Mouse (Mus musculus) liver, embryonic 15.5 days (tissue): ENCODE data around the gene Abi3bp. TPM values are rescaled to one million over a fixed set of nuclear protein-coding genes. Genes with fewer than 3 reads are reported as not detected.

ENCODE experiments used
- ATAC-seq: fragments of 200-750 bp; cut with Nextera tagmentation; 2 replicates; pipeline ENCODE4 v1.8.0; 2017; ENCODE audit warnings: moderate number of reproducible peaks, mild to moderate bottlenecking, moderate library complexity; ENCODE audit not compliant: insufficient read depth
- H3K27ac ChIP-seq: fragments of 300-500 bp; sonication (generic); replicated peaks from 2 replicates; pipeline ENCODE4 v1.5.1; 2015; ENCODE audit warnings: mild to moderate bottlenecking, inconsistent platforms
- H3K27me3 ChIP-seq: fragments of 300-500 bp; sonication (generic); 2 replicates; pipeline ENCODE4 v1.6.1; 2015; ENCODE audit warnings: mild to moderate bottlenecking, inconsistent platforms
- H3K36me3 ChIP-seq: fragments of 300-500 bp; sonication (generic); replicated peaks from 2 replicates; pipeline ENCODE4 v1.6.1; 2015; ENCODE audit warnings: moderate library complexity, mild to moderate bottlenecking, inconsistent platforms
- H3K4me1 ChIP-seq: fragments of 300-500 bp; sonication (generic); replicated peaks from 2 replicates; pipeline ENCODE4 v1.6.1; 2015; ENCODE audit warnings: inconsistent platforms
- H3K4me2 ChIP-seq: fragments of 300-500 bp; sonication (generic); 2 replicates; pipeline ENCODE4 v1.6.1; 2015; ENCODE audit warnings: moderate library complexity, mild to moderate bottlenecking, inconsistent platforms
- H3K4me3 ChIP-seq: fragments of 300-500 bp; sonication (generic); replicated peaks from 2 replicates; pipeline ENCODE4 v1.5.1; 2015; ENCODE audit warnings: mild to moderate bottlenecking, inconsistent platforms
- H3K9ac ChIP-seq: fragments of 300-500 bp; sonication (generic); 2 replicates; pipeline ENCODE4 v1.6.1; 2015; ENCODE audit warnings: moderate library complexity, mild to moderate bottlenecking, inconsistent platforms
- H3K9me3 ChIP-seq: fragments of 300-500 bp; sonication (generic); replicated peaks from 2 replicates; pipeline ENCODE4 v1.6.1; 2016; ENCODE audit warnings: inconsistent platforms
- WGBS: fragments of 180-500 bp; shearing (Covaris S2); methylation state at CpG from one replicate; pipeline ENCODE4 v1.1.7; 2015; ENCODE audit warnings: mixed read lengths; ENCODE audit not compliant: insufficient replicate concordance; 5-methylcytosine and 5-hydroxymethylcytosine counted together
- polyA plus RNA-seq: library from polyadenylated mRNA; unstranded; fragments of >200 nt; fragmentation: Nextera tagmentation; extraction: Ambion mirVana; gene quantifications from 2 replicates; pipeline ENCODE4 v1.2.1, GENCODE M21; 2015

The Abi3bp gene
- 0.38 and 0.45 TPM in 2 replicates for polyA plus RNA-seq

DNA sequence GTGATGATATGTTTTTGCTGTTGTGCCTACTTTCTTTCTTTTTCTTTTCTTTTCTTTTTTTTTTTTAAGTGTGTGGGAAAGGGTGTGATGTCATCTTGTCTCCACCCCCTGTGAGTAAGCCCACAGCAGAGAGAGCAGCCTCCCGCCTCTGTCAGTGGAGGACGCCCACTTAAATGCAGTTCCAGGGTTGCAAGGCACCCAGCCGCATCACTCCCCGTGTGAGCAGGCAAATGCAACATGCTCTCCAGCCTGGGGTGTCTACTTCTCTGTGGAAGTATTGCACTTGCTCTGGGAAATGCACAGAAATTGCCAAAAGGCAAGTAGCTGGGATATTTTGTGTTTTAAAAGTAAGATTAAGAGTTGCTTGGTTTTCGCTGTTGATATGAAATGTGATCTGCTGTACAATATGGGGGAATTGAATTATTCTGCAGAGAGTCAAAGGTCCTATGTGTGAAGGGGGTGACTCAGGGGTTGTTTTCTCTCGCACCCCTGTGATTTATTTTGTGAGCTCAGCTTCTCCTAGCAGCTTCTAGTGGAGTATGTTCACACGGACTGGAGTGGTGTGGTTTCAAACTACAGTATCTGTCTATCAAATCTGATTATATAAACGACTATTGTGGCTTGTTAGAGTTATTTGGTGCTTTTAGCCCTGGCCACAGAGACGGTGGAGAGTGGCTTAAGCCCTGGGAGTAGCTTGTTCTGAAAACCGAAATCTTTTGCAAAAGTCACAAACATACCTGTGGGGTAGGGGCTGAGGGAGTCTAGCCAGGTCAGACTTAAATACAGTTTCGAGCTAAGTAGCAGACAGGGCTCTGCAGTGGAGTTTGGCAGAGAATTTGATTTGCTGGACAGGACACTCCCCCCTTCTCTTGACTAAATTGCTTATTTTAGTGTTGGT is at the start of gene Abi3bp:
Abi3bp (plus strand) TSS at position 202 of the 898 bp plus-strand sequence.
- Histone ChIP-seq H3K36me3 (no peaks in the 10 kb centered on the region), H3K4me3 (no peak within 1 kb of the TSS), H3K9ac (no peak within 1 kb of the TSS), H3K9me3 (no peaks in the 10 kb centered on the region), H3K4me2 (no peak within 1 kb of the TSS), H3K27ac (no peak within 1 kb of the TSS), H3K27me3 (no peaks in the 10 kb centered on the region), H3K4me1 (no peaks in the 10 kb centered on the region)
- WGBS = 36% methylated on average over 11 of the region's 11 CpGs
- ATAC-seq = no peak

DNA sequence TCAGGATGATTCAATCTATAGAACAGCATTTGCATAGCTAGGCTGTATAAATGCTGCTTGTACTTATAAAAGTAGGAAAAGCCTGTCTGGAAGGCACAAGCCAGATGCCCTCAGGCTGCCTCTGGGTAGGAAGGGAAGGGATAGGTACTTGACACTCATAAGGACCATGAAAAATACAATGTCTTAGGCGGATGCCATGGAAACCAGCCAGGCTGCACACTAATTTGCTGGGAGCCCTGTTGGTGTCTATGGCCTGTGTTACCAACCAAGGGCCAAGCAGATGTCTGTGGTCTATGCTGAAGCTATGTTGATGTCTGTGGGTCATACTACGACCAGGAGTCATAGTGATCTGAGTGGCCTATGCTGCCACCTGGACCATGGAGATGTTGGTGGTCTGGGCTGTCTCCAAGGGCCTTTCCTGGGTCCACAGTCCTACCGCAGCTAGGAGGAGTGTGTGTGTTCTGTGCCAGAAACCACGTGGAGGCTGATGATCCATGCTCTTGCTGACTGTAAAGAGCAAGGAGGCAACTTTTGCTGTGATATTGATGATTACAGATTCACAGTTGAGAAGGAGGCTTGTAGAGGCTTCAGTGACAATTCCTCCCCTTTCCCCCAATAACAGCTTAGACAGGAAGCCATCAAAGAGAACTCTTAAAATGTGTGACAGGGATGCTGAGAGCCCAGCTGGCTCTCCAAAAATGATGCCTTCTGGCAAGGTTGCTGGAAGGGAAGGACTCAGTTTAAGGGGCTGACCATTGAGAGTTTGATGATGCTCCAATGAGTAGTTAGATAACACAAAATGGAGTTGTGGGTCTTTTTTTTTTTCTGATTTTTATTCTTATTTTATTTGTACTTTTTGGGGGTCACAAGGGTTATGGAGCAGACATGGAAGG is 42.1 kb upstream of the Abi3bp start:
- Histone ChIP-seq H3K27ac (no peak overlapping the region), H3K36me3 (no peaks in the 10 kb centered on the region), H3K4me3 (no peak overlapping the region), H3K9ac (no peak overlapping the region), H3K27me3 (no peaks in the 10 kb centered on the region), H3K9me3 (no peaks in the 10 kb centered on the region), H3K4me1 (no peaks in the 10 kb centered on the region), H3K4me2 (no peak overlapping the region)
- 52% methylated on average over 4 of the region's 4 CpGs for WGBS
- no peak for ATAC-seq

DNA sequence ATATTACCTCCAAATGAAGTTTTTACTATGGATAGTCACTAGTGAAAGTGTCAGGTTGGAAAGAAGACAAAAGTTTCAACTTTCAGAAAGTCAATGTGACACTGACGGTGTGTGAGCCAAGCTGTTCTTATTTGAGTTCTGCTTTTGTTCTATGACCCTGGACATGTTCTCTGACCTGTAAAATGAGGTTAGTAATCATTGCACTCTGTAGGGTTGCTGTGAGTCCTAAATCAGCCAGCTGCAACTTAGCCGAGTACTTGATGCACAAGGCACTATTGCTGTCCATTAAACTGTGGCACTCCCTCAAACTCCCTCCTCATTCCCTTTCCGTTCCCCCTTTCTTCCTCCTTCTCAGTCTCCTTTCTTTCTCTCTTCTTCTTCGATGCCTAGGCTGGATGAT is 37.4 kb upstream of the Abi3bp start:
- Histone ChIP-seq H3K4me2 (no peak overlapping the region), H3K4me1 (no peaks in the 10 kb centered on the region), H3K9ac (no peak overlapping the region), H3K27ac (no peak overlapping the region), H3K4me3 (no peak overlapping the region), H3K36me3 (no peaks in the 10 kb centered on the region), H3K9me3 (no peaks in the 10 kb centered on the region), H3K27me3 (no peaks in the 10 kb centered on the region)
- WGBS = 57% methylated on average over 4 of the region's 4 CpGs
- no peak for ATAC-seq

DNA sequence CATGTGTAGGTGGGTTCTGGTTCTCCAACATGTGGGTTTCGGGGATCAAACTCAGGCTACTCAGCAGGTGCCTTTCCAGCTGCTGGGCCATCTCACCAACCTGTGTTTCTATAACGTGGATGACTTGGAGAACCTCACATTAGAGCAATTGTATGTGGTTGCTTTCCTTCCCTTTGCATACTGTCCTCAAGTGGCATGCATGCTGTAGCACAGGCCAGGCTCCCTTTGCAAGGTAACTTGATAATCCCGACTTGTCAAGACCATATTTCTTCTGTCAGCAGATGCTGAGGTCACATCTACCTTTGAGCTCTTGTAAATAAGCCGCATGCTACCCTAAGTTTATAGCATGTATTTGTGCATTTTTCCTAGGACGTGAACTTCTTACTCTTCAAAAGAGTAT is 36.6 kb upstream of the Abi3bp start:
- Histone ChIP-seq H3K27me3 (no peaks in the 10 kb centered on the region), H3K4me3 (no peak overlapping the region), H3K4me2 (no peak overlapping the region), H3K4me1 (no peaks in the 10 kb centered on the region), H3K9me3 (no peaks in the 10 kb centered on the region), H3K36me3 (no peaks in the 10 kb centered on the region), H3K27ac (no peak overlapping the region), H3K9ac (no peak overlapping the region)
- ATAC-seq = no peak
- WGBS = 49% methylated on average over 5 of the region's 5 CpGs

DNA sequence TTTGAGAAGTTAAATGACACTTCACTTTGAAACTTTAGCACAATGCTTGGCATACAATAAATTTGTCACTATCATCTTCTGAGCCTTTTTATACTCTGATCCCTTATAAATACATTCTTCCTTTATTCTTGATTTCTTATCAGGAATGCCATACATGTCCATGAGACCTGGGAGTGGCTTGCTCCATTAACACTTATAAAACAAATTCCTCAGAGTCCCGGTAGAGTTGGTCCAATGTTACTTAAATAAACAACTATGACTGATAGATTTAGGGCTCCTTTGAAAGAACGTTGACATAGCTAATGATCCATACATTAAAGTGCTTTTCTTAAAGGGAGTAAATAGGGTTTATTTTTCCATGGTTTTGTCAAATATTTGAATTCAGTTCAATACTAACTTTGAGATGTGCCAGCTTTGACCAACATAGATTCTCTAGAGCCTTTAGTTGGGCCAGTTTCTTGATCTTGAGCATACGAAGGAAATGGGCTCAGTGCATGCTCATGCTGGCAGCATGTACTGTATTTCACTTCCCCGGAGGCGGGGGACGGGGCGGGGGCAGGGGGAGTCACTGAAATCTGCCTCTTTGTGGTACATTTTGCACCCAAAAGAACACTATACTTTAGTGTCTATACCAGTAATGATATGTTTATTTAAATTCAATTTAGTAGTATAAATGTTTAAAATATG is 35.9 kb upstream of the Abi3bp start:
- no peak overlapping the region for H3K4me3 ChIP-seq
- no peak overlapping the region for H3K4me2 ChIP-seq
- no peak overlapping the region for H3K27ac ChIP-seq
- no peaks in the 10 kb centered on the region for H3K36me3 ChIP-seq
- ATAC-seq = no peak
- no peaks in the 10 kb centered on the region for H3K4me1 ChIP-seq
- no peaks in the 10 kb centered on the region for H3K9me3 ChIP-seq
- H3K9ac ChIP-seq = no peak overlapping the region
- H3K27me3 ChIP-seq = no peaks in the 10 kb centered on the region
- WGBS = 50% methylated on average over 7 of the region's 7 CpGs

DNA sequence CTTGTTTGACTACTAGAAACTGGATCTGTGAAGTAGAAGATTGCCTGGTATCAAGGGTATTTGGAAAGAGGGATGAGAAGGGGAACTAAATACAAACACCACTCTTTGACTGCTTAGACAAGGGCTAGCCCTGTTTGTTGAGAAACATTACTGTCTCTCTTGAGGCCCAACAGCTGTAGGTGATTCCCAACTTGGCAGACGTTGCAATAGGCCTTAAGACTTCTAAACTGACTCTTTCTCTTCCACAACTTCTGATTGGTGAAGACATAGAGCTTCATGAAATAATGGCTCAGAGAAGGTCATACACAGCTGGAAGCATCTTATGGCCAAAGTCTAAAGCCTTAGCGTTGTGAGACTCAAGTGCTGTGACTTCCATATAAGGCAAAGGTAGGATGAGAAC is 26.2 kb upstream of the Abi3bp start:
- Histone ChIP-seq H3K4me1 (no peaks in the 10 kb centered on the region), H3K9me3 (no peaks in the 10 kb centered on the region), H3K36me3 (no peaks in the 10 kb centered on the region), H3K4me2 (no peak overlapping the region), H3K9ac (no peak overlapping the region), H3K27ac (no peak overlapping the region), H3K4me3 (no peak overlapping the region), H3K27me3 (no peaks in the 10 kb centered on the region)
- 45% methylated on average over 2 of the region's 2 CpGs for WGBS
- ATAC-seq = no peak

DNA sequence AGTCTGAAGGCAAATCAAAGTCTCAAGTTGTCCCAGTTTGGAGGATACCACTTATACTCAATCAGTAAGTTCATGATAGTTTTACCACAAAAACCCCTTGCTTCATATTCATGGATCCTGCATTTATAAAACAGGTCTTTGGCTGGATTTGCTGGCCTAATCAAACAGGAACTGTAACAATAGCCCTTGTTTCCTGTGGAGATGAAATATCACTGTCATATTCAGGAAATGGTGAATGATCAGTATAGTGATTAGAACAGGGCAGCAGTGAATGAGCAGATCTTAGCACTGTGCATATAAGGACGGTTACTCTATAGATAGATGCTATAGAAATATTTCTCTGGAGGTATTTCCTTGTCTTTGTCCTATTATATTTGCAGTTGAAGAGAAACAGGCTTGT is 25.8 kb upstream of the Abi3bp start:
- Histone ChIP-seq H3K36me3 (no peaks in the 10 kb centered on the region), H3K27me3 (no peaks in the 10 kb centered on the region), H3K4me3 (no peak overlapping the region), H3K9ac (no peak overlapping the region), H3K4me2 (no peak overlapping the region), H3K4me1 (no peaks in the 10 kb centered on the region), H3K9me3 (no peaks in the 10 kb centered on the region), H3K27ac (no peak overlapping the region)
- ATAC-seq = no peak
- WGBS = 42% methylated on average over 1 of the region's 1 CpGs

DNA sequence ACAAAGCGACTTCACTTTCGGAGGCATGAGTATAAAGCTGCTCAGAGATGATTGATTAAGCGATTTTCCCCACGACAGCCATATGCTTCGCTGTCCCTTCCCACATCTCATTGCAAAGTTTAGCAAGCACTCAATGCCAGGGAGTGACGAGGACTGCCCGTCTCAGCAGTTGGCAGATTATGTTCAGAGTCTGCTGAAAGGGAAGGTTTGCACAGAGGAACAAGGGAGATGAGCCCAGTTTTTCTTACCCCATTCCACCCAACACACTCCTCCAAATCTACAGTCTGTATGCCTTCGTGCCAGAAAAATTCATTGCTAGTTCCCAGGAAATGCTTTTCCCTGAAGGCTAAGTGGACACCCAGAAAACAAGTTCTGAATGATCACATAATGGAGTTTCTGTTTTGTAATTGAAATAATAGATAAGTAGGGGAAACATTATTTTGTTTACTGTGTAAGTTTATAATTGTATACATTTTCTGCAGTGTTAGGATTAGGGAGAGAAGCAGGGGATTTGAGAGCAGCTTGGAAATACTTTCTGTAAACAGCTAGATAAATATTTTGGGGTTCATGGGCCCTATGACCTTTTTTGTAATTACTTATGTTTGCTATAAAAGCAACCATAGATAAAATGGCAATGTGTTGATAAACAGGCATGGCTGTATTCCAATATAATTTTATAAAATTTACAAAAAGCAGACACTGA is 19.5 kb upstream of the Abi3bp start:
- Histone ChIP-seq H3K36me3 (no peaks in the 10 kb centered on the region), H3K27me3 (no peaks in the 10 kb centered on the region), H3K4me1 (no peaks in the 10 kb centered on the region), H3K9ac (no peak overlapping the region), H3K4me3 (no peak overlapping the region), H3K4me2 (no peak overlapping the region), H3K9me3 (no peaks in the 10 kb centered on the region), H3K27ac (no peak overlapping the region)
- ATAC-seq = no peak
- 64% methylated on average over 8 of the region's 8 CpGs for WGBS

DNA sequence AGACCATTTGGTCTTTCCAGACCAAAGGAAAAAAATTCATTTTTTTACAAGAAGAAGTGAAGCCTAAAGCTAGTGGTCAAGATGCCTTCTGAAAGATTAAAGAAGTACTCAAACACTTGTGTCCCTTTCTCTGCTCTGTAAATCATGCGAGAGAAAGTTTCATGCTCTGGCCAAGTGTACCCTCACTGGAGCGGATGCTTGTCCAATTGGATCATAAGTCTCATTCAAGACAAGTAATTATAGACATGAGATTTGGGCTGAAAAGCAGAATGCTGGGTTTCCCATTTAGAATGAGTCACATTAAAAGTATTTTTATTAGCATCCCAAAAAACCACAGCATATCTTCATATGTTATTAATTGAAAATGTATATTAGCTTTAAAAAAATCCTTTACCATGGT is 4.5 kb upstream of the Abi3bp start:
- no peaks in the 10 kb centered on the region for H3K4me1 ChIP-seq
- ATAC-seq = no peak
- no peak overlapping the region for H3K27ac ChIP-seq
- H3K27me3 ChIP-seq = no peaks in the 10 kb centered on the region
- no peak overlapping the region for H3K4me3 ChIP-seq
- H3K4me2 ChIP-seq = no peak overlapping the region
- H3K9ac ChIP-seq = no peak overlapping the region
- H3K36me3 ChIP-seq = no peaks in the 10 kb centered on the region
- no peaks in the 10 kb centered on the region for H3K9me3 ChIP-seq
- 57% methylated on average over 2 of the region's 2 CpGs for WGBS

DNA sequence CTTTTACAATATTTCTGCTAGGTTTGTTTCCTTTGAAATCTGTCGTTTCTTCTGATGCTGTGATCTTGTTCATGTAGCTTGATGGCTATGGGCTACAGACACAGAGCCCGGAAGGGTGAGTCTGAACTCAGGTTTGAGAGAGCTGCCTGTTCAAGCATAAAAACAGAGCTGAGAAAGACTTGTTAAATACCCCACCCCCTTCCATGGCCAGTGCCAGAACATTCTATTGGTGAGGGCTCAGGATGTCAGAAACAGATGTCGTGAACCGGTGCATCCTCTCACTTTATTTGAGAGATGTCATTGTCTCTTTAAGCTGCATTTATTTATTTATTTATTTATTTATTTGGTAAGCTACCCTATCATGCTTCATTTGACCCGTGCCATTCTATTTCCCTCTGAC is 2.0 kb upstream of the Abi3bp start:
- no peak overlapping the region for H3K9ac ChIP-seq
- no peak for ATAC-seq
- no peaks in the 10 kb centered on the region for H3K9me3 ChIP-seq
- H3K27ac ChIP-seq = no peak overlapping the region
- H3K4me3 ChIP-seq = no peak overlapping the region
- H3K4me1 ChIP-seq = no peaks in the 10 kb centered on the region
- H3K27me3 ChIP-seq = no peaks in the 10 kb centered on the region
- no peak overlapping the region for H3K4me2 ChIP-seq
- H3K36me3 ChIP-seq = no peaks in the 10 kb centered on the region
- WGBS = 59% methylated on average over 5 of the region's 5 CpGs
